In the genomic region with DNA sequence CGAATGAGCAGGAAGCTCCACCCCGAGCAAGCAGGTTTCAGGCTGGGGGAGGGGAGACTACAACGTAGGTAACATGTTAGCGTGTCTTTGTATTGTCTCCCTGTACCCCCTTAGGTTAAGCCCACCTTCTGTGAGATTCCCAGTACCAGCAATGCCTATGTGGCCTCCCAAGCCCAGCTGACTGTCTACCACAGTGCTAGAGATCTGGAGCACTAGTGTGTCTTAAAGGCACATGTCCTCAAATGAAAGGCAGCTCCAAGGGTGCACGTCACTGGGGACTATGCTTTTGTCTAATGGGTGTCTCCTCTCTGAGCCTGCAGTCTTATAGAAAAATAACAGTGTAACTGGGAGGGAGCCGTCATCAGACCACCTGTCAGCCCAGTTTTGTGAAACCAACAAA, we compare ENCODE assay signal across 11 mouse cellular contexts.
"Had no signal": no experiment of that assay in that cellular context is flagged by ENCODE, and none has a peak within 500 bp of the region (broad histone marks: within the 10 kb centered on the region; RNA-seq: fewer than 3 reads in every experiment).

No protein-coding gene starts in this region.

- DNase-seq: kidney, adult 18-20 months; kidney, postnatal 10 days; liver; lung, adult 18-20 months; right cerebral cortex, postnatal 14 days; thymus, postnatal 36 days had no signal

- H3K36me3 ChIP-seq: limb, embryonic 12.5 days; neural tube, embryonic 12.5 days; stomach, embryonic 15.5 days had no signal

- H3K9ac ChIP-seq: limb, embryonic 12.5 days; liver, embryonic 14.5 days; neural tube, embryonic 12.5 days; stomach, embryonic 15.5 days had no signal

- H3K4me1 ChIP-seq: limb, embryonic 12.5 days; neural tube, embryonic 12.5 days; stomach, embryonic 15.5 days had no signal

- H3K9me3 ChIP-seq: limb, embryonic 12.5 days; neural tube, embryonic 12.5 days; stomach, embryonic 15.5 days had no signal

- H3K4me3 ChIP-seq: left cerebral cortex, adult 2 months; limb, embryonic 12.5 days; neural tube, embryonic 12.5 days; stomach, embryonic 15.5 days had no signal

- H3K4me2 ChIP-seq: limb, embryonic 12.5 days; neural tube, embryonic 12.5 days; stomach, embryonic 15.5 days had no signal

- H3K27ac ChIP-seq: left cerebral cortex, adult 2 months; limb, embryonic 12.5 days; liver, embryonic 14.5 days; neural tube, embryonic 12.5 days; stomach, embryonic 15.5 days had no signal

- H3K27me3 ChIP-seq: limb, embryonic 12.5 days; neural tube, embryonic 12.5 days; stomach, embryonic 15.5 days had no signal
